Mouse (Mus musculus) lung, embryonic 15.5 days (tissue): ENCODE measurements around the gene Pkd1l3. TPM values are rescaled to one million over a fixed set of nuclear protein-coding genes. Genes with fewer than 3 reads are reported as not detected.

Source experiments
- ATAC-seq: fragments of 200-750 bp; cut with Nextera tagmentation; 2 replicates; pipeline ENCODE4 v1.8.0; 2017; ENCODE audit warnings: moderate number of reproducible peaks, borderline replicate concordance; ENCODE audit not compliant: low FRiP score, low TSS enrichment; ENCODE audit errors: extremely low read depth
- H3K27ac ChIP-seq: fragments of 300-500 bp; sonication (generic); 2 replicates; pipeline ENCODE4 v1.5.1; 2015; ENCODE audit warnings: moderate library complexity, mild to moderate bottlenecking, inconsistent platforms
- H3K27me3 ChIP-seq: fragments of 300-500 bp; sonication (generic); 2 replicates; pipeline ENCODE4 v1.6.1; 2015; ENCODE audit warnings: inconsistent platforms
- H3K36me3 ChIP-seq: fragments of 300-500 bp; sonication (generic); 2 replicates; pipeline ENCODE4 v1.6.1; 2015; ENCODE audit warnings: inconsistent platforms
- H3K4me1 ChIP-seq: fragments of 300-500 bp; sonication (generic); 2 replicates; pipeline ENCODE4 v1.6.1; 2015; ENCODE audit warnings: inconsistent platforms
- H3K4me2 ChIP-seq: fragments of 300-500 bp; sonication (generic); 2 replicates; pipeline ENCODE4 v1.6.1; 2015; ENCODE audit warnings: inconsistent platforms, mild to moderate bottlenecking, moderate library complexity
- H3K4me3 ChIP-seq: fragments of 300-500 bp; sonication (generic); 2 replicates; pipeline ENCODE4 v1.5.1; 2015; ENCODE audit warnings: mild to moderate bottlenecking, inconsistent platforms
- H3K9ac ChIP-seq: fragments of 300-500 bp; sonication (generic); 2 replicates; pipeline ENCODE4 v1.6.1; 2015; ENCODE audit warnings: inconsistent platforms
- H3K9me3 ChIP-seq: fragments of 300-500 bp; sonication (generic); 2 replicates; pipeline ENCODE4 v1.6.1; 2016; ENCODE audit warnings: inconsistent platforms
- WGBS: fragments of 180-500 bp; shearing (Covaris S2); methylation state at CpG from one replicate; pipeline ENCODE4 v1.1.7; 2015; 5-methylcytosine and 5-hydroxymethylcytosine counted together
- polyA plus RNA-seq: library from polyadenylated mRNA; unstranded; fragments of >200 nt; fragmentation: Nextera tagmentation; extraction: Ambion mirVana; gene quantifications from 2 replicates; pipeline ENCODE4 v1.2.1, GENCODE M21; 2015

Gene Pkd1l3
- polyA plus RNA-seq, result 0.02 and 0.08 TPM in 2 replicates

- Histone ChIP-seq H3K36me3 (no peaks in the 10 kb centered on the region), H3K4me1 (no peaks in the 10 kb centered on the region), H3K4me2 (peak within 1 kb of the TSS; percentile 27), H3K27me3 (no peaks in the 10 kb centered on the region), H3K27ac (no peak within 1 kb of the TSS), H3K9me3 (0 out of 2 replicates have a peak, but pooled peaks cover 3% of the 10 kb centered on the region), H3K9ac (no peak within 1 kb of the TSS), H3K4me3 (no peak within 1 kb of the TSS)
- WGBS, result 55% methylated on average over 27 of the region's 27 CpGs
- no peak for ATAC-seq
Observed at GRCm38 (mm10) chr8:109614243-109615210, at the start of gene Pkd1l3. Gene Pkd1l3 (plus strand): TSS chr8:109614517.

DNA sequence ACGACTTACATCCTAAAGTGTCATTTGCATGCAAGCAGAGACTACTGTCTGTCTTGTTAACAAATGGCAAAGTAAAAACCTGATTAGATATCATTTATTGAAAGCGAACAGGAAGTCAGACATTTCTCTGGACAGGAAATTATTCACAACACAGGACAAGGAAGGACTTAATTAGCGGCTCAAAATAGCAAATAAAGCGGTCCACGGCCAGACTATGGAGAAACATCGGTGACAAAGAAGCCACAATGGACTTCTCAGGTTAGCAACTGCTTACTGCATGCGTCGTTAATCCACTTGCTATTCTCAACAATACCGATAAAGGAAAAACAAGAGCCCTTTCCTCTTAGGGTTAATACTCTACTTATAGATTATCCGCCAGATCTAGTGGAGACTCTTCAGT lies 49.6 kb upstream of the Pkd1l3 start:
- peaks cover 23% of the 10 kb centered on the region for H3K4me1 ChIP-seq
- 2% methylated on average over 10 of the region's 10 CpGs for WGBS
- ATAC-seq, result no peak
- peak overlapping the region; percentile 95 for H3K9ac ChIP-seq
- H3K27me3 ChIP-seq, result no peaks in the 10 kb centered on the region
- H3K9me3 ChIP-seq, result no peaks in the 10 kb centered on the region
- peak overlapping the region; percentile 81 for H3K4me3 ChIP-seq
- peak overlapping the region; percentile 80 for H3K4me2 ChIP-seq
- H3K27ac ChIP-seq, result 0 out of 2 replicates have a peak overlapping the region, but pooled peaks have one; percentile 91
- H3K36me3 ChIP-seq, result peaks cover 35% of the 10 kb centered on the region

- under 1% methylated on average over 52 of the region's 52 CpGs for WGBS
- ATAC-seq, result peak; percentile 100
Observed at GRCm38 (mm10) chr8:109565498-109566333, 48.6 kb upstream of the Pkd1l3 start, which contains the start of the genes Dhx38 and Txnl4b. Gene Dhx38 (minus strand): TSS chr8:109565861. Gene Txnl4b (plus strand): TSS chr8:109565892.

GRCm38 (mm10) chr8:109571139-109571538 lies 43.2 kb upstream of the Pkd1l3 start:
- no peak for ATAC-seq

More at GRCm38 (mm10) chr8:109565498-109566333, 48.6 kb upstream of the Pkd1l3 start, which contains the start of the genes Dhx38 and Txnl4b:
- H3K4me3 ChIP-seq, result peak within 1 kb of the TSS; percentile 81
- H3K4me1 ChIP-seq, result peaks cover 23% of the 10 kb centered on the region
- H3K4me2 ChIP-seq, result peak within 1 kb of the TSS; percentile 81
- peak within 1 kb of the TSS; percentile 91 for H3K27ac ChIP-seq
- peaks cover 30% of the 10 kb centered on the region for H3K36me3 ChIP-seq
- no peaks in the 10 kb centered on the region for H3K27me3 ChIP-seq
- peak within 1 kb of the TSS; percentile 95 for H3K9ac ChIP-seq
- H3K9me3 ChIP-seq, result no peaks in the 10 kb centered on the region

DNA sequence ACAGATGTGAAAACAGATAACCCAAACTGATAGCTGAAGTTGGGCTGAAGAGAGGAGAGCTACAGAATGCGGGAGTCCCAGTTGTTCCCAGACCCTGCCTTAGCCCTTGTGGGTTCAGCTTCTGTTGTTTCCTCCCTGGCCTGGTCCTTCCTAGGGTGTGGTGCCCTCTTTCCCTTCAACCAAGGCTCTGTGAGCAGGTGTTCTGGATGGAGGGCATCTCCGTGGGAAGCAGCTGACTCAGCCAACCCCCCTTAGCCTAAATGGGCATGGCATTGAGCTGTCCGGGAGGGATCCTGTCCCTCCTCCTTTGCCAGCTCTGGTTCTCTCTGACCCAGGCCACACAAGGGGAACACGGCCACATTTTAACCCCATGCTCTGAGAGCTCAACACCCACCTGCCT lies 38.0 kb upstream of the Pkd1l3 start:
- Histone ChIP-seq H3K9ac (no peak overlapping the region), H3K4me3 (no peak overlapping the region), H3K27ac (no peak overlapping the region), H3K36me3 (no peaks in the 10 kb centered on the region), H3K9me3 (no peaks in the 10 kb centered on the region), H3K4me2 (no peak overlapping the region), H3K27me3 (no peaks in the 10 kb centered on the region), H3K4me1 (no peaks in the 10 kb centered on the region)
- WGBS, result 72% methylated on average over 4 of the region's 4 CpGs
- no peak for ATAC-seq

More at GRCm38 (mm10) chr8:109571139-109571538, 43.2 kb upstream of the Pkd1l3 start:
- 84% methylated on average over 12 of the region's 12 CpGs for WGBS
- Histone ChIP-seq H3K27me3 (no peaks in the 10 kb centered on the region), H3K9ac (no peak overlapping the region), H3K27ac (no peak overlapping the region), H3K4me2 (no peak overlapping the region), H3K9me3 (no peaks in the 10 kb centered on the region), H3K36me3 (peaks cover 12% of the 10 kb centered on the region; the same call in 1 of the 2 replicates), H3K4me3 (no peak overlapping the region), H3K4me1 (peaks cover 8% of the 10 kb centered on the region; the same call in 1 of the 2 replicates)

GRCm38 (mm10) chr8:109578900-109579301 lies 35.4 kb upstream of the Pkd1l3 start, which contains the start of gene Hp:
Gene Hp (minus strand): TSS chr8:109579172.
- WGBS, result 47% methylated on average over 8 of the region's 8 CpGs
- Histone ChIP-seq H3K4me1 (no peaks in the 10 kb centered on the region), H3K27ac (peak within 1 kb of the TSS; percentile 29; the same call in 1 of the 2 replicates)

GRCm38 (mm10) chr8:109584293-109584692 lies 30.0 kb upstream of the Pkd1l3 start:
- ATAC-seq, result no peak
- Histone ChIP-seq H3K9me3 (no peaks in the 10 kb centered on the region), H3K27me3 (no peaks in the 10 kb centered on the region), H3K4me3 (no peak overlapping the region), H3K9ac (no peak overlapping the region), H3K4me2 (no peak overlapping the region), H3K27ac (no peak overlapping the region), H3K36me3 (no peaks in the 10 kb centered on the region), H3K4me1 (no peaks in the 10 kb centered on the region)
- 74% methylated on average over 4 of the region's 4 CpGs for WGBS

More at GRCm38 (mm10) chr8:109578900-109579301, 35.4 kb upstream of the Pkd1l3 start, which contains the start of gene Hp:
- Histone ChIP-seq H3K4me2 (no peak within 1 kb of the TSS), H3K36me3 (no peaks in the 10 kb centered on the region), H3K9me3 (no peaks in the 10 kb centered on the region), H3K4me3 (no peak within 1 kb of the TSS), H3K9ac (no peak within 1 kb of the TSS), H3K27me3 (no peaks in the 10 kb centered on the region)
- ATAC-seq, result no peak

DNA sequence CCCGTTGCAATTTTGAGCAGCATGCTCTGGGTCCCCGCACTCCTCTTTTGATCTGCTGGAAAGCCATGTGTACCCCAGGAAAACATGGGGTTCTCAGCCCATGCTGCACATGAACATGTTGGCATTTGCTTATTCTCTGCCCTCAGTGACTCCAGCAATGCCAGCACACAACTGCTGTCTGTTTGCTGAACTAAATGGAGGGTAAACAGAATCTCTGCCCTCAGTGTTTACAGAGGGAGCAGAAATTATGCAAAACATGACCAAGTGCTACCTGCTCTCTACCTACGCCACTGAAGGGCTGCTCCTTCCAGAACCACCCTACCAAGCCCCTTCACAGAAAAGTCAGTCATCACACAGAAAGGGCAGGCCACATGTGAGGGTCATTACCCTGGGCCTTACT lies 29.5 kb upstream of the Pkd1l3 start:
- H3K4me1 ChIP-seq, result no peaks in the 10 kb centered on the region
- no peak overlapping the region for H3K4me3 ChIP-seq
- H3K27me3 ChIP-seq, result no peaks in the 10 kb centered on the region
- H3K9ac ChIP-seq, result no peak overlapping the region
- H3K4me2 ChIP-seq, result no peak overlapping the region
- no peak for ATAC-seq
- H3K36me3 ChIP-seq, result no peaks in the 10 kb centered on the region
- no peaks in the 10 kb centered on the region for H3K9me3 ChIP-seq
- 58% methylated on average over 3 of the region's 3 CpGs for WGBS
- H3K27ac ChIP-seq, result no peak overlapping the region

DNA sequence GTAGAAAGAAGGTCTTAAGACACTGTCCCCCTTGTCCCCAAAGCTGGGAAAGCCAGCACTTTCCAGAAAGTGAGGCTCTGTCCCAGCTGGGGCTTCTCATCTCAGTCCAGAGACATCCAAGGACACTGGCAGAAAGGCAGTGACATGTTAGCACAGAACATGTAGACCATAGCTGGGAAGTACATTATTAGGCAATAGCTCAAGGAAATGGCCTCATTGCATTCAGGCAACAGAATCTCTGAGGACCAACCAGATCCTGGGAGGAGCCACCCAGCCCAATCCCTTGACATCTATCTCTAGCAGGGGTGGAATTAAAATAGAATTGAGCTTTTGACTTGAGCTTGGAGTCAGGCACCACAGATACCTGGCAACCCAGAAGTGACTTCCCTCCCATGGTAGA lies 28.7 kb upstream of the Pkd1l3 start:
- ATAC-seq, result no peak

DNA sequence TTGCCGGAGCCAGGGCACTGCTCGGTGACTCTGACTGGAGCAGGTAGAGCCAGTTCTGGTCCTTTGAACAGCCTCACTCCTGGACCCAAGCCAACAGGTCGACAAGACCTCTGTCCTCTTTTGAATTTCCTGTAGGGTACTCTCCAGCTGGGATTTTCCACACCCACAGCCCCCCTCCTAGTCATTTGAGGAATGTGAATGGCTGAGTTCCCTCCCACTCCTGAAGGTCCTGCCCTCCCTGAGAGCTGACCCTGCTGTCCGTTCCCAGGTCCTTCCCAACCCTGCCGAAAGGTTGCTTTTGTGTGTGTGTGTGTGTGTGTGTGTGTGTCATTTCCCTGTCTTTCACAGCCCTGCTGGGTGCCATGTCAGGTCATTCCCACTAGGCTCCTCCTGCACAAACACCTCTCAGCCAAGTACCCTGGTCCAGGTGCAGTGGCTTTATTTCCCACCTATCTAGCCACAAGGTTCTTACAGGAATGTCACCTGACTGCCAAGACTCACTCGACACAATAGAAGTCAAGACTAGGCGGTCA lies 27.3 kb upstream of the Pkd1l3 start:
- H3K4me1 ChIP-seq, result no peaks in the 10 kb centered on the region
- no peaks in the 10 kb centered on the region for H3K9me3 ChIP-seq
- peak overlapping the region; percentile 0; the same call in 1 of the 2 replicates for H3K4me2 ChIP-seq
- H3K27ac ChIP-seq, result peak overlapping the region; percentile 90
- 44% methylated on average over 7 of the region's 7 CpGs for WGBS
- H3K9ac ChIP-seq, result no peak overlapping the region
- no peaks in the 10 kb centered on the region for H3K27me3 ChIP-seq
- 0 out of 2 replicates have a peak, but pooled peaks cover under 1% of the 10 kb centered on the region for H3K36me3 ChIP-seq
- H3K4me3 ChIP-seq, result no peak overlapping the region
- peak; percentile 88 for ATAC-seq

More for the DNA sequence above, 28.7 kb upstream of the Pkd1l3 start:
- no peaks in the 10 kb centered on the region for H3K9me3 ChIP-seq
- no peaks in the 10 kb centered on the region for H3K4me1 ChIP-seq
- no peaks in the 10 kb centered on the region for H3K36me3 ChIP-seq
- no peak overlapping the region for H3K27ac ChIP-seq
- no peak overlapping the region for H3K4me3 ChIP-seq
- H3K9ac ChIP-seq, result no peak overlapping the region
- no peak overlapping the region for H3K4me2 ChIP-seq
- H3K27me3 ChIP-seq, result no peaks in the 10 kb centered on the region

GRCm38 (mm10) chr8:109590901-109591300 lies 23.4 kb upstream of the Pkd1l3 start:
- H3K9ac ChIP-seq, result no peak overlapping the region
- no peaks in the 10 kb centered on the region for H3K4me1 ChIP-seq
- H3K36me3 ChIP-seq, result peaks cover 25% of the 10 kb centered on the region
- no peak overlapping the region for H3K4me2 ChIP-seq
- H3K9me3 ChIP-seq, result no peaks in the 10 kb centered on the region
- H3K4me3 ChIP-seq, result no peak overlapping the region
- H3K27me3 ChIP-seq, result no peaks in the 10 kb centered on the region
- no peak overlapping the region for H3K27ac ChIP-seq
- ATAC-seq, result no peak
- WGBS, result 84% methylated on average over 9 of the region's 9 CpGs
